Mouse (Mus musculus) megakaryocyte, adult 5-6 weeks (primary cell): ENCODE measurements around the gene Grip1. TPM values are rescaled to one million over a fixed set of nuclear protein-coding genes. Genes with fewer than 3 reads are reported as not detected.
A peak's percentile ranks its signal among the peaks of the same experiment; 100 is the strongest.

Source experiments
- ATAC-seq: 2 replicates; pipeline ENCODE4 v1.8.0; 2016; ENCODE audit warnings: mild to moderate bottlenecking, inconsistent platforms; ENCODE audit not compliant: poor library complexity, severe bottlenecking
- total RNA-seq, 2 experiments: library from RNA; stranded (forward) in 1 of 2; stranded (reverse) in 1 of 2; fragments of 153-499, 151-499 nt in 1 of 2; fragments of 221-1000, 200-1000 nt in 1 of 2; gene quantifications; 2 replicates each; pipeline versions ENCODE4 v1.2.3 to v1.2.4; 2015 to 2017

Gene Grip1
- total RNA-seq, 2 experiments from 2014 or later, result not detected

- no peak for ATAC-seq
Measured at GRCm38 (mm10) chr10:119735011-119735992, 281.7 kb downstream of the Grip1 start.

DNA sequence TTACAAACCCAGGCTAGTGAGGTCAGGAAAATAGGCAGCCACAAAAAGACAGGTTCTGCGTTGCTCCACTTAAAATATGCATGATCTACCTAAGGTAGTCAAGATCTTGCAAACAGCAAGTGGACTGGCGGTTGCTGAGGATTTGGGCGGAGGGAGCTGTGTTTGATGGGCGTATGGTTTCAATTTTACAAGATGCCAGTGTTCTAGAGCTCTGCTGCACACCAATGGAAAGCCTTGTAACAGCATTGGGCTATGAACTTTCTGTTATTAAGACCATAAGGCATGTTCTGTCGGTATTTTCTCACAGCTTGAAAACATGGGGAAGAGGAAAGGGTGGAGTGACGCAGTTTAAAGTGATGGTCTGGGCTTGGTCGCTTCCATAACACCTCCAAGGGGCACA lies 285.8 kb downstream of the Grip1 start:
- no peak for ATAC-seq

DNA sequence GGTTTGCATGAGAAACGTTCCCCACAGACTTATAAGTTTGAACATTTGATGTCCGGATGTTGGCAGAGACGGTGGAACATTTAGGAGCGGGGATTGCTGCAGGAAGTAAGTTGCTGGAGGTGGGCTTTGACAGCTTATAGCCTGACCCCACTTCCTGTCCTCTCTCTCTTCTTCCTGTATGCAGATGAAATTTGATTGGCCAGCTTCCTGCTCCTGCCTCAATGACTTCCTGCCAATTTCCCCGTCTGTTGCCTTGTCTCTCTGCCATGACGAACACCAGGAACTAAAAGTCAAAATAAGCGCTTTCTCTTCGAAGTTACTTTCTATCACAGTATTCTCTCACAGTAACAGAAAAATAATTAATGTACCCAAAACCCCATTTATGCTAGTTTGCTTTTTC lies 289.1 kb downstream of the Grip1 start:
- no peak for ATAC-seq

GRCm38 (mm10) chr10:119752361-119752798 lies 298.8 kb downstream of the Grip1 start:
- no peak for ATAC-seq

- no peak for ATAC-seq
Measured at GRCm38 (mm10) chr10:119756271-119756670, 302.6 kb downstream of the Grip1 start.

DNA sequence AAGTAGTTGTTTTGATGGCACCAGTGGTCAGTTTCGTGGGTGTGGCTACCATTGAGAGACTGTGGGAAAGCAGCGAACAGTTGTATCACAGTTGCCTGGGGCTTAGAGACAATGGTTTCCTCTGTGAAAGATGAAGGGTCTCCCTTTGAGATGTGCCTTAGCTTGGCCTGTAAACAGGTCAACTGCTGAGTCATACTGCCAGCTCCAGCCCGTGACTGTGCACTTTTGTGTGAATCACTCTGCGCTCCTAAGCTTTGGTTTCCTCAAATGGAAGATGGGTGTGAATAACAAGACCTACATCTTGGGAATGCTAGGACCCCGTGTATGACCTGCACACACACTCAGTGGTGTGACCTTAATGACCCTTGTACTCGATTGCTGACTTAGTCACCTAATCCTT lies 303.6 kb downstream of the Grip1 start:
- ATAC-seq, result no peak

DNA sequence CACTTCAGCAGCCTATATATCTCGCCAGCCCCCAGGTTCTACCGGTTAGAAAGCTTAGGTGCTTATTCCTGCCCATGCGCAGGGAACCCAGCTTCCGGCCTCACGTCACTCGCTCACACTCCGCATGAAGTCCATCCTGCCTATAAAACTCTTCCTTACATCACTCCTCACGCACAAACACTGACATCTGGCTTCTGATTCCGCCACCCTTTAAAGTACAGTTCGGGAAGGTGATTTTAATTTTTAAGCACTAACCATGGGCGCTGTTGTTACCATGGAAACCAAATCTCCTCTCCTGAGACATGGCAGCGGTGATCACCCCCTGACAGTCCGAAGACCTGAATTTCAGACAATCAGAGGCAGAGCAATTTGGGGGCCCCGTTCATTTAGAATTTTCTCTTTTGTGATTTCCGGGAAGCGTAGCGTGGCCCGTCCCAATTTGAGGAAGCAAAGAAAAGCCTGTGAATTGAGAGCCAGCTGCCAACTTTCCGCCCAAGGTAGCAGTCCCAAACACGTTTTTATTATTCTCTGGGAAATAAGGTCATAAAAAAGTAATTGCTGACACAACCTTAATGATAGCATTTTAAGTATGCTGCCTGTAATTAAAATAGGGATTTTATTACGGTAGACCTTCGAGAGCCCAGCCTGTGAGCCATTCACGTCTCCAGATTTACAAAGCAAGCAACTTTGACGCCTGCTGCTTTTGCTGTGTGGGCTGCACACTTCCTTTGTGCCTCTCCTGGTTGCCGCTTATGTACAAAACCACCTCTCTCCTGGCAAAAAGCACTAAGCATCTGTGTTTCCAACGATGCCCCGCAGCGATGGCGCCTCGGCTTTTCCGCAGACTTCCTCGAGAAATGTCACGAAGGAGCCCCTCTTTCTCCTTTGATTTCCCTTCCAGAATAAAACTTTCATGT lies 308.1 kb downstream of the Grip1 start:
- no peak for ATAC-seq

- ATAC-seq, result no peak
Measured at GRCm38 (mm10) chr10:119778871-119779270, 325.2 kb downstream of the Grip1 start.

DNA sequence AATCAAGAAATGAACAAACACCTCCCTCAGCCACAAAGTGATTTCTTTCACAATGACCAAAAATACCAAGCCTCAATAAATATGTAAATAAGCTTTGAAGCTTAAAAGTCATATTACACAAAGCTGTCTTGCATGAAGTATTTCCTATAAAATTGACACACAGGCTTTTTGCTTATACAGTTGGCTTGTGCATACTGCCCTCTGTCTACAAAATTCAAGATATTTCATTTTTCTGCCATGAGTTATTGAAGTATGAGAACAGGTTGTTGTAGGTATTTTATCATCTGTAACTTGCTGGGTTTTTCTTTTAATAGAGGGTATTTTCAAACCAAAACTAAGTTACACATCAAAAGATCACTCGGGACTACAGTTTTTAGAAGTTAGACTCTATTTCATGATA lies 326.0 kb downstream of the Grip1 start:
- ATAC-seq, result no peak

DNA sequence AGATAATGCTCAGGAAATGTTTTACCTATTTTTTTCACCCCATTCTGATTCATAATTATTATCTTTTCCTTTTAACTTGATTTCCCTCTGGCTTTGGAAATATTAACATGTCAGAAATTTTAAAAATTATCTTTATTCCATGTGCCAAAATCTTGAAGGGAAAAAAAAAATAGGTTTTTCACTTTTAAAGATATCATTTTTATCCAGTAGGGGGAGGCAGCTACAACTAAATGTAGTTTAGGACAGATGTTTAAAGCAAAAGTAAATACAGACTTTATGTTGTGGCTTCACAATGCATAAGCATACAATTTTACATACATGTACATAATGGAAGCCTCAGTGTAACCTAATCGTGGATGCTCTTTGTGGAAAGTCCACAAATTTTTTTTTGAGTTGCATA lies 336.9 kb downstream of the Grip1 start:
- no peak for ATAC-seq

DNA sequence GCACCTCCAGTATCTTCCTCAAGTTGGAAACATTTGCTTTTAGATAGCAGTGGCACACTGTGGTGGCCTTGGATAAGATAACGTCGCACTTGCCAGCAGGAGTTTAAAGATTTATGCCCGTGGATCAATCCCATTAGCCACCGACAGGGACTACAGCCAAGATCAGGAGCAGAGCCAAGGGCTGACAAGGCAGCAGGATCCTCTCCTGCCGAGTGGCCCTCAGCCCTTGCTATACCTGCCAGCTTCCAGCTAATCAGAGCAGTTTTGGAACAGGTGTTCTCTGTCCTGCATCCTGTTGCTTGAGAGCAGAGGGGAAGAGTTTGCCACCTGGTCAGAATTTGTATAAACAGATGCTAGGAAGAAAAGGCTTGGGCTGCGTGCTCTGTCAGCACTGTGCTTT lies 348.8 kb downstream of the Grip1 start:
- ATAC-seq, result no peak

- peak; percentile 69 for ATAC-seq
Measured at GRCm38 (mm10) chr10:119803633-119804422, 350.2 kb downstream of the Grip1 start.

DNA sequence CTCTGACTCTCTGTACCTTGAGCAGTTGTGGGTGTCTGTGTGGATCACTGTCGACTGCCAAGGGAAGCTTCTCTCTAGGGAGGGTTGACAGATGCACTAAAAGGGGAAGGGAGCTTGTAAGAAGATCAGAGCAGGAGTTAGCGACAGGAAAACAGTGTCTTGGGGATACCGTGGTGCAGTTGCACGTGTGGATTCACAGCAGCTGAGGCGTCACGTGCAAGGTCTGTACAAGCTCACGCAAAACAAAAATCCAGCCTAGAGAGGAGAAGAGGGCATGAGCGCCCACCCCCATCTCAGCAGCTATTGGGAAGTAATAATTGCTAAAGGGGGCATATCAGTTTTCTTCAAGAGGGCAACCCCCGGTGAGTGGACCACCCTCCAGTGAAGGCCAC lies 350.8 kb downstream of the Grip1 start:
- no peak for ATAC-seq

DNA sequence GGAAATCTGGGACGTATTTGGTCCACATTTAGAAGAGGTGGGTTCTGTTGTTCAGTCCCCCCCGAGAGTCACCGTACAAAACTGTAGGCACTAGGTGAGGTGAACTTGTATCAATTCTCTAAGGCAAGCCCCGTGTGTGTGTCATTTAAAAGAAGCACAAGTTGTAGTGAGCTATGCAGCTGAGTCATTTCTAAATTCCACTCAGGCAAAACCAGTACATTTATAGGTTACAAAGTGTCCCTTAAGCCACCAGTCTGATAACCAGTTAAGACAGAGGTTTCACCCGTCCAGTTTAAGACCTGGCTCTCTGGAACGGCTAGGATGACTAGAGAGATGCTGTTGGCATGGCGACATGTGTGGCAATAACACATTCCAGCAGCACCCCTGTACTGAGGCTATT lies 351.5 kb downstream of the Grip1 start:
- no peak for ATAC-seq

- ATAC-seq, result no peak
Measured at GRCm38 (mm10) chr10:119806151-119806550, 352.5 kb downstream of the Grip1 start.

- ATAC-seq, result no peak
Measured at GRCm38 (mm10) chr10:119808384-119808783, 354.8 kb downstream of the Grip1 start.

DNA sequence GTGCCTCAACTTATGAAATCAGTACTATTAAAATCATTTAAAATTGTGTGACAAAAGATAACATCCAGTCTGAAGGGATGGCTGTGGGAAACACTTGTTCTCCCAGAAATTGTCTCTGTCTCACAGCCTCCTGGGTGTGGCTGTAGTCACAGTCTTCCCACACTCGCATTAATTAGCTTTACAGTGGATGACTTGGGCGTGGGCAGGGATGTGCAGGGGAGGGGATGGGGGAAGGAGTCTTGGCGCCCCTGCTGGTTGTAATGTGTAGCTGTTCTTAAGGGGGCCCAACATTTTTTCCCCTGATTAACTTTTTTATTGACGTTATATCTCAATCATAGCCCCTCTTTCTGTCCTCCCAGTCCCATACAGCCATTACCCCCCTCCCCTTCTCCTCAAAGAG lies 360.5 kb downstream of the Grip1 start:
- no peak for ATAC-seq

- no peak for ATAC-seq
Measured at GRCm38 (mm10) chr10:119816001-119816400, 362.4 kb downstream of the Grip1 start.

DNA sequence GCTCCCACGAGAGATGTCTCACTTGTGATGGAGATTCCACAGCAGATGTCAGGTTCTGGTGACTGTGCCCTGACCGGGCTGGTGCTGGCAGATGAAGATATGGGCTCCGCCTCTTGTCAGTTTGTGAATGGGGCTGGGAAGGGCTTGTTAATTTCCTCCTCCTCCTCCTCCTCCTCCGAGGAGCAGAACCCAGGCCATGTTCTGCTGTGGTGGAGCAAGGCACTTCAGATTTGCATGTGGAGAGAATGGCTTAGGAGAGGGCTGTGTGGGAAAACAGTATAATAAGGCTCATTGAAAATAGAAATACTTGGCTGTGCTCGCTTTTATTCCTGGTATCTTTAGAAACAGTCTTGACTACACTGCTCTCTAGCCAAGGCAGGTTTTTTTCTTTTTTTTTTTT lies 364.8 kb downstream of the Grip1 start:
- no peak for ATAC-seq

- no peak for ATAC-seq
Measured at GRCm38 (mm10) chr10:119819102-119819681, 365.6 kb downstream of the Grip1 start.
